Mouse (Mus musculus): ENCODE results near the gene Acot7.

Gene Acot7

GRCm38 (mm10) chr4:152273621-152274236 is 95.8 kb downstream of the Acot7 start, which contains the start of gene Gpr153:
TSS of gene Gpr153 (plus strand) at chr4:152274232.
- no peak for DNase-seq (ENCODE audit: low spot score)

- no peak for DNase-seq (ENCODE audit: low spot score)
Observed at GRCm38 (mm10) chr4:152274681-152275131, 96.8 kb downstream of the Acot7 start.

GRCm38 (mm10) chr4:152276389-152277347 is 98.7 kb downstream of the Acot7 start:
- no peak for DNase-seq (ENCODE audit: low spot score)

- no peak for DNase-seq (ENCODE audit: low spot score)
Observed at GRCm38 (mm10) chr4:152277916-152278315, 100.0 kb downstream of the Acot7 start.

GRCm38 (mm10) chr4:152278986-152279385 is 101.1 kb downstream of the Acot7 start:
- no peak for DNase-seq (ENCODE audit: low spot score)

GRCm38 (mm10) chr4:152281601-152282000 is 103.7 kb downstream of the Acot7 start:
- DNase-seq (ENCODE audit: low spot score): no peak

- DNase-seq (ENCODE audit: low spot score): no peak
Observed at GRCm38 (mm10) chr4:152282721-152283120, 104.8 kb downstream of the Acot7 start.

- DNase-seq (ENCODE audit: low spot score): peak; percentile 56
Observed at GRCm38 (mm10) chr4:152283186-152283950, 105.4 kb downstream of the Acot7 start.

- no peak for DNase-seq (ENCODE audit: low spot score)
Observed at GRCm38 (mm10) chr4:152285505-152285904, 107.6 kb downstream of the Acot7 start.

- no peak for DNase-seq (ENCODE audit: low spot score)
Observed at GRCm38 (mm10) chr4:152286183-152286582, 108.2 kb downstream of the Acot7 start.

- DNase-seq (ENCODE audit: low spot score): no peak
Observed at GRCm38 (mm10) chr4:152286887-152287286, 109.0 kb downstream of the Acot7 start.

GRCm38 (mm10) chr4:152287317-152288120 is 109.6 kb downstream of the Acot7 start:
- no peak for DNase-seq (ENCODE audit: low spot score)

GRCm38 (mm10) chr4:152288398-152288945 is 110.5 kb downstream of the Acot7 start:
- DNase-seq (ENCODE audit: low spot score): no peak

GRCm38 (mm10) chr4:152290385-152290784 is 112.5 kb downstream of the Acot7 start:
- no peak for DNase-seq (ENCODE audit: low spot score)

- DNase-seq (ENCODE audit: low spot score): no peak
Observed at GRCm38 (mm10) chr4:152290991-152291390, 113.1 kb downstream of the Acot7 start.

- DNase-seq (ENCODE audit: low spot score): no peak
Observed at GRCm38 (mm10) chr4:152291562-152291961, 113.6 kb downstream of the Acot7 start, which contains the start of gene Hes3. TSS of gene Hes3 (minus strand) at chr4:152291662.

- DNase-seq (ENCODE audit: low spot score): no peak
Observed at GRCm38 (mm10) chr4:152292102-152292765, 114.3 kb downstream of the Acot7 start.

- DNase-seq (ENCODE audit: low spot score): no peak
Observed at GRCm38 (mm10) chr4:152294188-152294929, 116.4 kb downstream of the Acot7 start.

GRCm38 (mm10) chr4:152295916-152296315 is 118.0 kb downstream of the Acot7 start:
- DNase-seq (ENCODE audit: low spot score): no peak

GRCm38 (mm10) chr4:152296371-152296770 is 118.4 kb downstream of the Acot7 start:
- no peak for DNase-seq (ENCODE audit: low spot score)
